In the genomic region with DNA sequence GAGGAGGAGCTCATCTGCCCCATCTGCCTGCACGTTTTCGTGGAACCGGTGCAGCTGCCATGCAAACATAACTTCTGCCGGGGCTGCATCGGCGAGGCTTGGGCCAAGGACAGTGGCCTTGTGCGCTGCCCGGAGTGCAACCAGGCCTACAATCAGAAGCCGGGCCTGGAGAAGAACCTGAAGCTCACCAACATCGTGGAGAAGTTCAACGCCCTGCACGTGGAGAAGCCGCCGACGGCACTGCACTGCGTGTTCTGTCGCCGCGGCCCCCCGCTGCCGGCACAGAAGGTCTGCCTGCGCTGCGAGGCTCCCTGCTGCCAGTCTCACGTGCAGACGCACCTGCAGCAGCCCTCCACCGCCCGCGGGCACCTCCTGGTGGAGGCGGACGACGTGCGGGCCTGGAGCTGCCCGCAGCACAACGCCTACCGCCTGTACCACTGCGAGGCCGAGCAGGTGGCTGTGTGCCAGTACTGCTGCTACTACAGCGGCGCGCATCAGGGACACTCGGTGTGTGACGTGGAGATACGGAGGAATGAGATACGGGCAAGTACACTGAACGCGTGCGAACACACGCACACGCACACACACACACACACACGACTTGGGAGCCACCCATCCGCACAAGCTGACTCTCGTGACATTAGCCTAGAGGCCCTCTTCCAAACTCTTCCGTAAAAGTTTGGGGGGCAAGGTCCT, we compare ENCODE assay signal across 8 mouse cellular contexts. TPM values are rescaled to one million over a fixed set of nuclear protein-coding genes. Genes with fewer than 3 reads are reported as not detected.
A peak's percentile ranks its signal among the peaks of the same experiment; 100 is the strongest.
DNase-seq lines count a peak whose midpoint lies in the region; ATAC-seq and TF ChIP-seq lines count a peak whose summit lies in the region.

No protein-coding gene starts in this region.

- H3K4me3 ChIP-seq in G1E (ENCODE audit: low read depth, low read length) = peak overlapping the region; percentile 94
- H3K4me3 ChIP-seq in forebrain, postnatal 0 days (ENCODE audit: low read depth, low read length) = peak overlapping the region; percentile 96
- peak overlapping the region; percentile 99 for H3K4me3 ChIP-seq in hindbrain, embryonic 13.5 days

- H3K4me1 ChIP-seq in G1E (ENCODE audit: insufficient read depth, low read depth, low read length) = peaks cover 62% of the 10 kb centered on the region
- H3K4me1 ChIP-seq in forebrain, postnatal 0 days (ENCODE audit: insufficient read depth) = peaks cover 36% of the 10 kb centered on the region
- H3K4me1 ChIP-seq in hindbrain, embryonic 13.5 days (replicated peaks) = peaks cover 39% of the 10 kb centered on the region

- no peak for TF ChIP-seq CTCF in G1E (IDR thresholded peaks at IDR 0.05; ENCODE audit: low read depth, low read length)
- peak; percentile 73 for TF ChIP-seq CTCF in forebrain, postnatal 0 days (IDR thresholded peaks at IDR 0.05; ENCODE audit: low read depth)

- H3K4me2 ChIP-seq in forebrain, postnatal 0 days (ENCODE audit: low read depth) = peak overlapping the region; percentile 93
- peak overlapping the region; percentile 93 for H3K4me2 ChIP-seq in hindbrain, embryonic 13.5 days

- no peak for DNase-seq in G1E (ENCODE audit: low spot score)
- DNase-seq in cerebellum, adult 11-12 months = peak; percentile 89
- DNase-seq in forebrain, postnatal 0 days = peak; percentile 82
- peak; percentile 69 for DNase-seq in left cerebral cortex, adult 11 months (ENCODE audit: low spot score)
- DNase-seq in lung, postnatal 25 days (ENCODE audit: low spot score) = peak; percentile 85
- DNase-seq in retina, postnatal 1 day = peak; percentile 84
- DNase-seq in thymus, postnatal 4 days = peak; percentile 96

- H3K9me3 ChIP-seq in G1E (replicated peaks) = no peaks in the 10 kb centered on the region
- no peaks in the 10 kb centered on the region for H3K9me3 ChIP-seq in forebrain, postnatal 0 days (ENCODE audit: low read length)
- H3K9me3 ChIP-seq in hindbrain, embryonic 13.5 days = no peaks in the 10 kb centered on the region

- no peaks in the 10 kb centered on the region for H3K27me3 ChIP-seq in G1E (ENCODE audit: insufficient read depth, low read length)
- no peaks in the 10 kb centered on the region for H3K27me3 ChIP-seq in forebrain, postnatal 0 days (ENCODE audit: insufficient read depth, low read length)
- H3K27me3 ChIP-seq in hindbrain, embryonic 13.5 days = no peaks in the 10 kb centered on the region

- 2% methylated on average over 53 of the region's 53 CpGs for WGBS in forebrain, postnatal 0 days
- WGBS in hindbrain, embryonic 13.5 days = under 1% methylated on average over 53 of the region's 53 CpGs

- ATAC-seq in G1E (ENCODE audit: extremely low read depth, insufficient number of reproducible peaks, low FRiP score, poor library complexity, severe bottlenecking) = no peak
- ATAC-seq in forebrain, postnatal 0 days = peak; percentile 2
- no peak for ATAC-seq in hindbrain, embryonic 13.5 days (ENCODE audit: low FRiP score)

- peak overlapping the region; percentile 97 for H3K9ac ChIP-seq in forebrain, postnatal 0 days
- H3K9ac ChIP-seq in hindbrain, embryonic 13.5 days = peak overlapping the region; percentile 99

- peaks cover 39% of the 10 kb centered on the region for H3K36me3 ChIP-seq in G1E (replicated peaks)
- H3K36me3 ChIP-seq in forebrain, postnatal 0 days (ENCODE audit: insufficient read depth) = no peaks in the 10 kb centered on the region; the same call in 1 of the 2 replicates
- H3K36me3 ChIP-seq in hindbrain, embryonic 13.5 days = peaks cover 17% of the 10 kb centered on the region

- H3K27ac ChIP-seq in forebrain, postnatal 0 days (ENCODE audit: low read depth, low read length) = peak overlapping the region; percentile 100
- H3K27ac ChIP-seq in hindbrain, embryonic 13.5 days = peak overlapping the region; percentile 100

RNA-seq across cellular contexts. Expression of a gene that starts 1.1 kb away (rescaled TPM):
- total RNA-seq in G1E (2014; fragmentation: Nextera tagmentation) (22.7 and 29.9 TPM in 2 replicates), G1E (2017) (20.3 and 25.3 TPM in 2 replicates)
- polyA plus RNA-seq in G1E (2012) = 64.5 and 66.0 TPM in 2 replicates
- total RNA-seq in forebrain, postnatal 0 days (2014; rRNA removed) = 68.6 and 76.5 TPM in 2 replicates
- polyA plus RNA-seq in forebrain, postnatal 0 days (2015; fragmentation: Nextera tagmentation; extraction: Ambion mirVana) = 25.9 and 28.2 TPM in 2 replicates
- 29.7 and 31.6 TPM in 2 replicates for polyA plus RNA-seq in hindbrain, embryonic 13.5 days (2015; fragmentation: Nextera tagmentation; extraction: Ambion mirVana)
